Mouse (Mus musculus) left cerebral cortex, postnatal 36 days (tissue): ENCODE measurements around the gene N4bp2. TPM values are rescaled to one million over a fixed set of nuclear protein-coding genes. Genes with fewer than 3 reads are reported as not detected.
"Not testable (repeated sequence)": the region's sequence is repeated elsewhere in the genome, so short reads cannot be mapped to it uniquely, and the experiment has no call there.

Source experiments
- DNase-seq, 2 experiments: peaks; one replicate each; pipeline ENCODE4 v3.0.0; 2021 to 2022; ENCODE audit warnings: low spot score in 2 of 2, mixed read lengths in 1 of 2
- intact Hi-C: fragments of 180-260 bp; cut with DNase I; formaldehyde crosslinking; loops from one replicate; pipeline ENCODE4 v1.15.1; 2025
- total RNA-seq, 2 experiments: library from RNA; stranded (reverse); gene quantifications; 2 replicates each; pipeline ENCODE4 v1.2.3; 2021

The N4bp2 gene
- total RNA-seq, 2 experiments from 2014 or later = 4.4 to 12.0 TPM

DNA sequence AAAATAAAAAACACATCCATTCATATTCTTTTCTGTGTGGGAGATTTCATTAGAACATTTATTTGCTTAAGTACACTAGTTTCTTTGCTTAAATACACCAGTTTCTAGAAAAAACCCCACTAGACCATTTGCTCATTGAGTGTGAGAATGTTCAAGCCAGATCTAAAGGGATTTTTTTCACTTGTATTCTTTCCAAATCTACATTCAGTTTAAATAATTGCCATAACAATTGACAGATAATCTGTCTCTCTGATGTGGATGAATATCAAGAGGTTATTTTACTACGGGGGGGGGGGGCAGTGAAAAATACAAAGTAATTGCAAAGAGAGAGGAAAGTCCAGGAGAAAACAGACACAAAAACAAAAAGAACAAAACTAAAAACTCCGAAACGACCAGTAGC, 635 bp upstream of the N4bp2 start:
- no peak for DNase-seq
- intact Hi-C loops = loop anchor here (5.0 kb wide), 1 partner anchor 175 kb away; no protein-coding TSS in a partner anchor

DNA sequence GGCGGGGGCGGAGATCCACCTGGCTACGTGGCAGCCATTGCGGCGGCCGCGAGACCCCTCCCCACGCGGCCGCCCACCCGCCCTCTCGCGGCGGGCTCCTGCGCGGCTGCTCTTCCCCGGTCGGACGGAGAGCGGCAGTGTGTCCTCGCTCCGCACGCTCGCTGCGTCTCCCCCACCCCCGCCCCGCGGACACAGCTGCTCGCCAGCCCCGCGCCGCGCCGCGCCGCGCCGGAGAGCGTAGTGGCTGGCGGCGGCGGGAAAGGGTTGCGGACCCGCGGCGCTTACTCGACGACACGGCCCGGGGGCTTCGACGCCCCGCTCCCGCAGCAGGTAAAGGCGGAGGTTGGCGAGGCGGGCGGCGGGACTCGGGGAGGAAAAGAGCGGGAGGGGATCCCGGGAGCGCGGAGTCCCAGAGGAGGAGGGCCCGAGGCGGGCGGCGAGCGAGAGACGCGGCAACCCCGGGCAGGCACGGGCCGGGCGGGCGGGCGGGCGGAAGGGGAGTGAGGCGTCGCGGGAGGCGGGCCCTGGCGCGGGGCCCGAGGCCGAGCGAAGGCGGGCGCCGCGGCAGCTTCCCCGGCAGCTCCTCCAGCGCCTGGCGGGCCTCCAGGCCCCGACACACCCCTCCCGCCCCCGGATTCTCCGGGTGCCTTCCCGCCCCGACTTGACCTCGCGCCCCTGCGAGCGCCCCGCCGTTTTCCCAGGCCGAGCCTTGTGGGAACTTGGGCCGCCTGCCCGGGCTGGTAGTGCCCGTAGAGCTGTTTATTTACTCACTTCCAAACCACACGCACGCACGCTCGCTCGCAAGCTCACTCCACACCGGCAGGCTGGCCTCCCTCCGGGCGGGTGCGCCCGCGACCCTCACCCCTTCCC, 830 bp downstream of the N4bp2 start:
- DNase-seq = peak; percentile 69 to 77
- intact Hi-C loops = loop anchor here (1.0 to 5.0 kb wide), 2 partner anchors 66 to 173 kb away; partner anchors contain the start of gene Pds5a

DNA sequence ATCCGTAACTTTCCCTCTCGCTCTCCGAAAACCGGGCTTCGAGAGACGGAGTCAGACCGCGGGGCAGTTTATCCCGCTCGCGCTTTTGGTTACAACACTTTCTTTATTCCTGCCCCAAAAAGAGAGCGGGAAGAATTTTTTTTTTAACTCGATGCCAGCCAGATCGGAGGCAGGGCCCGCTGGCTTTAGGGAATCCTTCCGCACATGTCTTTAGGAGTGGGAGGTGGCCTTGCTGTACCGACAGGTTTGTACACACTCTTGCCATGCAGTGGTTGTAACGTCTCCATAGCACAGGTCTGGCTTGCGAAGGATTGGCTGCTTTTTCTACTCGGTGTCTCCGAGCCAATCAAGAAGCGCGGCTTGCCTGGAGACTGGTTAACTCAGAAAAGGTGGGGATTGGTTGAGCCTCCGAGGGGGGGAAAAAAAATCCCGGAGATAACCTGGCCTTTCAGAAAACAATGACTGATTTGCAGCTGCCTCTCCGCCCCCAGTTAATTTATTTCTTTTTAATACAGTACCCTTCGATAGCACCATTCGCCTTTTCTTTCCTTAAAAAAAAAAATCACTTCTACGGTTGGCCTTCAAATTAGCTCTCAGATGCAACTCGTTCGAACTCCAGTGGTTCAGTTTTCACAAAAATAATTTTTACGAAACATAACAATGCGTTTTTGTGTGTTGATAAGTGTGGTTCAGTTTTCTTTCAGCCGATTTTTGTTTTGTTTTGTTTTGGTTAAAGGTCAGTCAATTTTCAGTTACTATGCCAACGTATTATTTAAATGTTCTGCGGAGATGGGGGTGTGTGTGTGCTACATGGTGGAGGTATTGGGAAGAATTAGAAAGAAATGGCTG, 1.7 kb downstream of the N4bp2 start:
- intact Hi-C loops = loop anchor here (1.0 to 5.0 kb wide), 2 partner anchors 67 to 172 kb away; partner anchors contain the start of gene Pds5a
- DNase-seq = peak; percentile 87 to 88

DNA sequence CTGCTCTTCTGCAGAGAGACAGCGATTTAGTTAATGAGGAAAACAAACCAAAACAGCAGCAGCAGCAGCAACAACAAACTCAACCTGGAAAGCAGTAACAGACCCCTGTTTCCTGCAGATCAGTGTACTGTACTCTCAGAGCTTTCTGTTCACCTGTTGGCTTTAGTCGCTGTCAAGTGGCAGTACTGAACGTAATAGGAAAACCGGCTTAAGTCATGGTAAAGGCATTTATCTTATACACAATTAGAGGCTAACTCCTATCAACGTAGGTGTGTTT, 2.3 kb downstream of the N4bp2 start:
- intact Hi-C loops = no loop called here
- DNase-seq = no peak

DNA sequence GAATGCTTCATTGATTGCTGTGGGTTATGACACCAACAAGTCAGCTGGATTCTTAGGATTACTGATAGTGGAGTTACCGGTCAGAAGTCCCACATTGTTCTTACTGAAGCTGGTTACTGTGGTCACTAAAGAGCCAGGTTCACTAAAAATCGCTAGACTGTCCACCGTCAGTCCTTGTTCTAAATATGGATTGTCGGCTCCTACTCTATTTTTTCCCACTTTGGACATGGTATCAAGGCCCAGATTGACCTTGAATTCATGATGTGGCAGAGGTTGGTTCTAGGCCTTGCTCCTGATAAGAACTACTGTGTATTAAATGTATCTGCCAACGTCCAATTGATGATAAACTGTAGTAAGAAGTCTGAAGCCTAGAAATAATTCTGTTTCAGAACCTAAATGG, 4.7 kb downstream of the N4bp2 start:
- intact Hi-C loops = no loop called here
- DNase-seq = no peak

DNA sequence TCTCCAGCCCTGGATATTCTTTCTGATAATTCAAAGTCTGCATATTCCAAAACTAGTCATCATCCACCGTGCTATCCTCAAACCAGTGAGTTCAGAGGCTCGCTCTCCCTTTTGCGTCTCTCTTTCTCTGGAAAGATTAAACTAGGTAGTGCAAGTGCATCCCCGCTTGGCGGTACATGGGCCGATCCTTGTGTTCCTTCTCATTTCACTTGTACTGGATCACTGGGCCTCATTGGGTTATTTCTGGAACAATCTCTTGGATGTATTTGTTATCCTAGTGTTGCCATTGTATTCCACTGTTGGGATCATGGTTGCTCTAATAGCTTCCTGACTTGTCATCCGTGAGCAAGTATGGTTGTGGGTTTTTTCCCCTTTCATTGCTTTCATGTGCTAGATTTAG, 6.7 kb downstream of the N4bp2 start:
- intact Hi-C loops = no loop called here
- DNase-seq = no peak

DNA sequence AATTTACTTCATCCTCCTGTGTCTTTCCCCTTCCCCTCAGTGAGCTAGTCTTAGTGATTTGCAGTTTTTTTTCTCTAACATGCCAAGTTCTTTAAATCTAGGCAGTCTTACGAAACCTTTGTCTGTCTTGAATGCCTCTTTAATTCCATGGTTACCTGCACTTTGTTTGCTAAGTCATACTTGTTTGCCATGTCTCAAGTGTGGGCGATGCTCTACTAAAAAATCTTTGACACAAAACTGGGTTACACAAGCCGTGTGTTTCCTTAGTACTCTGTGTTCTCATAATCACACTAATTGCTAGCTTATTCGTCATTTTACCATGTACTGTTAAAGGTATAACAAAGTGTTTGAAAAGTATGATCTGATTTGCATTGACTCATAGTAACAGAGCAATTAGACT, 7.2 kb downstream of the N4bp2 start:
- intact Hi-C loops = no loop called here
- DNase-seq = no peak

DNA sequence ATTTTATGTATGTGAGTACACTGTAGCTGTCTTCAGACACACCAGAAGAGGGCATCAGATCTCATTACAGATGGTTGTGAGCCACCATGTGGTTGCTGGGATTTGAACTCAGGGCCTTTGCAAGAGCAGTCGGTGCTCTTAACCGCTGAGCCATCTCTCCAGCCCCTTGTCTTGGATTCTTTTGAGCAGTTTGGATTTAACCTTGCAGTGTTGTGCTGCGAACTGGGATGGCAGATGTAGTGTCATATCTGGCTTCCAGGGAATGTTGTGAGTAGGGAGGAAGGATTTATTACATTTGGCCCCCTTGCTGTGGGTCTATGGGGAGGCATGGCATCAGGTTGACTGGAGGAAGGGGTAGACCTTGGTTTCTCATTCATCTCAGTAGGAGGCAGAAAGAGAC, 10.6 kb downstream of the N4bp2 start:
- intact Hi-C loops, DNase-seq: not testable (repeated sequence)

DNA sequence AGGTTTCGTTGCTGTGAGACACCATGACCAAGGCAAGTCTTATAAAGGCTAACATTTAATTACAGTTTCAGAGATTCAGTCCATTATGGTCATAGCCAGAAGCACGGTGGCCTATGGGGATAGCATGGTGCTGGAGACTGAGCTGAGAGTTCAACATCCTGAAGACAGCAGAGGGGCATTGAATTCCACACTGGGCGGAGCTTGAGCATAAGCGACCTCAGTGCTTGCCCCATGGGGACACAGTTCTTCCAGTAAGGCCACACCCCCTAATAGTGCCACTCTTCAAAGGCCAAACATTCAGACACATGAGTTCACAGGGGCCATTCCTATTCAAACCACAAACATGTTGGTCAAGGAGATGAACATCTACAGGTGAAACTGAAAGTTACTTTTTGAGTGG, 12.8 kb downstream of the N4bp2 start:
- no peak for DNase-seq
- intact Hi-C loops = no loop called here

DNA sequence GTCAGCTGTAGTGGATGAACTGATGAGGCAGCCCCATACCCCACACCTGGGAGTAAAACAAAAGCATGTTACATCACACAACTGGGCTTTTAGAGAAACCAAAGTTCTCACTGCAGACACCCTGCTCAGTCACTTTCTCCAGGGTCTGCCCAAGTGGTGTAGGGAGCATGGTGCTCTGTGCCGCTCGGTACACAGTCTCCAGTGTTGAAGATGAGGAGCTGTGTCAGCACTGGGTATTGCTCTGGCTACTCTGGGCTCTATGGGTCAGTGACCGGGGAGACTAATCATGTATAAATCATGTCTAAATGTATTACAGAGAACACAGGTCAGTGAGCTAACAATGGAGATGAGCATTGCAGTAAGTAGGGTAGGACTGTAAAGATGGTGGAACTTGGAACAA, 13.6 kb downstream of the N4bp2 start:
- no peak for DNase-seq
- intact Hi-C loops = no loop called here

DNA sequence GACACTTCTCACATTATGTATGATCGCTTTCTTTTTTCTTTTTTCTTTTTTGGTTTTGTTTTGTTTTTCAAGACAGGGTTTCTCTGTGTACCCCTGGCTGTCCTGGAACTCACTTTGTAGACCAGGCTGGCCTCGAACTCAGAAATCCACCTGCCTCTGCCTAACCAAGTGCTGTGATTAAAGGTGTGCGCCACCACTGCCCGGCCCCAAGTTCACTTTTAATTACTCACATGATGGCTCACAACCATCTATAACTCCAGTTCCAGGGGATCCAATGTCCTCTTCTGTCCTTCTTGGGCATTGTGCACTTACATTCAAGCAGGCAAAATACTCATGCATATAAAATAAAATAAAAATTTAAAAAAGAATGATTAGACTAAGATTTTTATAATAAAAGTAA, 15.7 kb downstream of the N4bp2 start:
- intact Hi-C loops, DNase-seq: not testable (repeated sequence)

DNA sequence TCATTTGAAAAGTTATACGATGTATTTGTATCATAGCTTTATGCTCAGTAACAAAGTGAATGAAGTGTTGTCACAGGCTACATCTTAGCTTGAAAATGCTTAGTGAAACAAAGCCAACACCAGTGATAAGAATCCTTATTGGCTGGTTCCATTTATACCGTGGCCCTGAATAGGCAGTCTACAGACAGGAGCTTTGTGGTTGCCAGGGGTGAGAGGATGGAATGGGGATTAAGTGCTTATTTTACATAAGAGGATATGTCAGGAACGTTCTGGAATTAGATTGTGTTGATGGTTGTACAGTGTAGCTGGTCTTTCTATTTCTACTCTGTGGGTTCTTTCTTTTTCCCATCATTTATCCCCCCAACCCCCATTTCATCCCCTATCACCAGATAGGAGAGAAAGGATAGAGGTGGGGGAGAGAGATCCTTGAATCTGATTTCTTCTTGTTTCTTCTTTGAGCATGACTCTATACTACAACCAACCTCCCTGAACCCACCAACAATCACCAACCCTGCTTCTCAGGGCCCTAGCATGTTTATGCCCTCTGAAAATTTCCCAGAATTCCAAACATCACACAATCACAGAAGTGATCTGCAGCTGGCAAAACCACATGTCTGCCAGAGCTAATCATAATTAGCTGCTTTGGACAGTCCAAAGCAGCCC, 16.2 kb downstream of the N4bp2 start:
- intact Hi-C loops = no loop called here
- no peak for DNase-seq

DNA sequence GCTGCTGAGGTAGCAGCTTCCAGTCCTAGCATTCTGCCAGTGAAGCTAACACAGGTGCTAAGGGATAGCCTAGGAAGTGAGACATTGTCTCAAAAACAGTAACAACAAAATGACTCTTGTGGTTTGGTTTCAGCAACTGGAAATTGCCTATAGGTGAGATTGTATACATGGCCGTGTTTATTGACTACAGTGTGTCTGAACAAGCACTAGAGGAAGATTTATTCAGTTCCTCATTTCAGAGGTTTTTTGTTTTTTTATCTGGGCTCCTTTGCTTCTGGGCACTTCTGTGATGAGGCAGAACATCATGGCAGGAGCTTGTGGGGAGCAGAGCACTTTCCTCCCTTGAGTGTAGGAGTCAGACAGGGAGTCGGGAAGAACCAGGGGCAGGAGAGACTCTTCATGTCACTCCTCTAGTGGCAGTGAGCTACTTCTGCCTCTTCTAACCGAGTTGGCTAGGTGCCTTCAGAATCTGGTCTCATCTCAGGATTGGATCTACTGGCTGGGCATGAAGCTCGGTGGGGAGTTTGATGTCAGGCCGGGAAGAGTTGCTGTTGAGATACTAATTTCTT, 17.9 kb downstream of the N4bp2 start:
- intact Hi-C loops = no loop called here
- DNase-seq = no peak

DNA sequence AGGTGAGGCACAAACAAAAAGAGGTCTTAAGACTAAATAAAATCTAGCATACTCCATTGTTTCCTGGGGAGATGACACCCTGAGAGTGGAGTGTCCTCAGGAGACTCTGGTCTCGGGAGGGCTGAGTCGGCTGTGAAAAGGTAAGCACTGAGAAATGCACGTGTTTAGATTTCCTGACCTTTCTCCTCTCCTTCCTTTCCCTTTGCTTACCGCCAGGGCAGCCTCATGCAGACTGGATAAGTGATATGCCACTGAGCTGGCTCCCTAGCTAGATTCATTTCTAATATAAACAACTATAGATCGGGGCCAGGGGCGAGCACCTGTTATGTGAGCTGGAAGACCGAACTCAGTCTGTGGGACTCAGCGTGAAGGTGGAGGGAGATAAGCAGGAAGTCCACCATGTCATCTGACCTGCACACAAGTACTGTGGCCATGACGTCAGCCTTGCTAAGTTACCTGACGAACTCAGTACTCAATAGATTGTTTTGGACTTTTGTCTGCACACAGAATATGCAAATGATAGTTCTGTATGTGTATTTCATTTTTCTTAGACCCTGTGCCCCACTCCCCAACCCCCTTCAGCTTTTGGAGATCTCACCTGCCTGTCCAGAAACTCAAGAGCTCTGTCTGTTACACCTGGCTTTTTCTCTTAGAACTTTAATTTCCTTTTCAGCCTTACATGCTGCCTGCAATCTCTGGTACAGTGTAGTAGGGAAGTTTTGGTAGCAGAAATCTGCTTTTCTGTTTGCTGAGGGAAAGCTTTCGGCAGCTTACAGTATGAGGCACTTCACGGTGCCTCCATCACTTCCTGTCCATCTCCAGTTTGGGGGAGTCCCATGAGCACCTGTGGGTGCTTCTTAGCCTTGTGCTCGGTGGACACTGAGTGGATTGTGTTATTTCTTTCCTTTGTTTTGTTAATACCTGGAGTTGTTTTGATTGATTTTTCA, 18.7 kb downstream of the N4bp2 start:
- no peak for DNase-seq
- intact Hi-C loops = no loop called here

DNA sequence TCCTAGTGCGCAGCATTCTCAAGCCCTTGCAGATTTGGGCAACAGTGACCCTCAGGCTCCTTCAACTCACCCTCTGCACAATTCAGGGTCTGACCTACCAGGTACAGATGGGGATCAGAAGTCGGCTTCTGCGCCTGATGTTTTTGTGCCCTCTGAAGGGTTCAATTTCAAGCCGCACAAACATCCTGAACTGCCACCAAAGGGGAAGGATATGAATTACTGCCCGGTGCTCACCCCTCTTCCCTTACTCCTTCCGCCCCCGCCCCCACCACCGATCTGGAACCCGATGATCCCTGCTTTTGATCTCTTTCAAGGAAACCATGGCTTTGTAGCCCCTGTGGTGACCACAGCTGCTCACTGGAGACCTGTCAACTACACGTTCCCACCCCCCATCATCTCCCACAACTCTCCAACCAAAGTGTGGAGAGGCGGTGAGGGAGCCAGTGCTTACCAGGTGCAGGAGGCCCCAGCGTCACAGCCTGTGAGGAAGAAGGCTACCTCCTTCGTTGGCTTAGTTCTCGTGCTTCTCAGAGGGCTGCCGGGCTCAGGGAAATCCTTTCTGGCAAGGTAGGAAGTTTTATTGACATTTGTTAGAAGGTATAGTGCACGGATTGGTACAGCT, 27.4 kb downstream of the N4bp2 start:
- intact Hi-C loops = no loop called here
- DNase-seq = no peak

DNA sequence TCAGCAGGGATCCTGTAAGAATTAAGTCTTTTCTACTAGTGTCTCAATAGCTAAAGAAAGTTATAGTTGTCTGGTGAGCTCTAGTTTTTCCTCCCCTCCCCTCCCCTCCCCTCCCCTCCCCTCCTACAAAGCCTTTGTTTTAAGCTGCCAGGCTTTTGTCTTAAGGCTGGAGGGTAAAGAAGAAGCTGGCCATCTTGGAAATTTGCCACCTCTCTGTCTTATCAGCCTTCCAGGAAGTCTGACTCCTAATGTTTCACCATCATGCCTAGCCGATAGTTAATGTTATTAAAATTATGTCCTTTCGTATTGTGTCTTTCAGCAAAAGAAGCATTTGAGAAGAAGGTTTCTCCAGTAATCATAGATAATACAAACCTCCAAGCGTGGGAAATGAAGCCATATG, 30.9 kb downstream of the N4bp2 start:
- DNase-seq = no peak
- intact Hi-C loops = no loop called here

DNA sequence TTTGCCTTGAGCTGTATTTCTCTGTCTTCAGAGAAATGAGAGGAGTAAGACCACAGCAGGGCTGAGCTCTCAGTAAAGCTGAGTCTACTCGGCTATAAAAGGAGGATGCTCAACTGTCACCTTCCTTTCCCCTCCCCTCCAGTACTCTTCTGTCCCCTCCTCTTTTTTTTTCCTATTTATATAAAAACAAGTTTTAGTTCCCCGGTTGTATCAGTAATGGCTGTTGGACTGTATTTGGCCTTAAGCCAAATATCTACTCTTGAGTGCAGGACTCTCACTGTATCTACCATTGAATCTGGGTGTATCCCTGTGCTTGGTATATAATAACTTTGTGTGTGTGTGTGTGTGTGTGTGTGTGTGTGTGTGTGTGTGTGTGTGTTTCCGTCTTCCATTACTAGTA, 31.4 kb downstream of the N4bp2 start:
- intact Hi-C loops = no loop called here
- no peak for DNase-seq

DNA sequence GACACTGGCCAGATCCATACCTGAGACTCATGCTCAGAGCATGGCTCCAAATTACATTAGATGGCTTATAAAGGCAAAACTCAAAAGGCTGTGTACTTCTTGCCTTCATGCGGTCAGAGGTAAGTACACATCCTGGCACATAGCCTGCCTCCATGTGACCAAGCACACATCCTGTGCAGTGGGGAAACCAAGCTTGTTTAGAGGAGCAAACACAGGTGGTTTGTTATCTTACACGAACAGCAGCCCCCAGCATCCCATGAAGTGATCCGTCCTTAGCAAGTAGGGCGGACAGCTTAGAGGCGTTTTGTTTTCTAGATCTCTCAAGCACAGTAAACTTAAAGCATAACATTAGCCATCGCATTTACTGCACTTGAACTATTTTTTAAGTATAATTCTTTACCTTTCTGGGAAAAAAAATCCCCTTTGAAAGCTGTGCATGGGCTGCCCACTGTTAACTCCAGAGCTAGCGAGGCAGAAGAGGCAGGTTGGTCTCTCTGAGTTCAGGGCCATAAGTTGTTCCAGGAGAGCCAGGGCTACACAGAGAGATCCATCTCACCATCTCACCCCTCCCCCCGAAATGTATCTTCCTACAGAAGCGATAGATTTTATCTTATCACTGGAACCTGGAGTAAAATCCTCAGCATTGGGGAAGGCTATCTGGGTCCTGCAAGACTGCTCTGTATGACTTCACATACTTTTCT, 32.1 kb downstream of the N4bp2 start:
- intact Hi-C loops = no loop called here

More for the DNA sequence above, 32.1 kb downstream of the N4bp2 start:
- no peak for DNase-seq
